Mouse (Mus musculus) kidney, adult 2 months (tissue): ENCODE measurements at regions not wholly inside any gene's neighbourhood (a gene's known extent, or its start where the extent isn't known, plus 50 kb on each side); places are given as distances from the start of the nearest gene placed in this dataset.

Source experiments
- DNase-seq: peaks from one replicate; pipeline ENCODE4 v3.0.0; 2021
- H3K27ac ChIP-seq: fragments of 200-500 bp; 2 replicates; pipeline ENCODE4 v1.5.1; 2012; ENCODE audit warnings: low read depth, low read length, control low read depth, inconsistent platforms; ENCODE audit not compliant: insufficient read depth
- H3K27me3 ChIP-seq: fragments of 200-500 bp; replicated peaks from 2 replicates; pipeline ENCODE4 v1.6.1; 2012; ENCODE audit warnings: mild to moderate bottlenecking, moderate library complexity, low read length, inconsistent platforms; ENCODE audit not compliant: control insufficient read depth, insufficient read depth
- H3K36me3 ChIP-seq: fragments of 200-500 bp; 2 replicates; pipeline ENCODE4 v1.6.1; 2012; ENCODE audit warnings: mild to moderate bottlenecking, moderate library complexity, low read length, inconsistent platforms; ENCODE audit not compliant: control insufficient read depth, insufficient read depth
- H3K4me1 ChIP-seq: fragments of 200-500 bp; 2 replicates; pipeline ENCODE4 v1.6.1; 2011; ENCODE audit warnings: low read length; ENCODE audit not compliant: control insufficient read depth, insufficient read depth
- H3K4me3 ChIP-seq: fragments of 200-500 bp; 2 replicates; pipeline ENCODE4 v1.5.1; 2011; ENCODE audit warnings: mild to moderate bottlenecking, low read depth, low read length, control low read depth; ENCODE audit not compliant: insufficient read depth
- CTCF ChIP-seq: fragments of 200-500 bp; conservative IDR thresholded peaks from 2 replicates; pipeline ENCODE4 v1.5.1; 2011; ENCODE audit warnings: low read depth, mild to moderate bottlenecking, control low read depth, low read length, moderate library complexity, mixed read lengths; ENCODE audit not compliant: insufficient read depth, insufficient read length
- POLR2A ChIP-seq: fragments of 200-500 bp; IDR thresholded peaks from one replicate; pipeline ENCODE4 v1.6.1; 2011; ENCODE audit warnings: low read depth, low read length, control low read depth
- WGBS: fragments of 180-500 bp; shearing (Covaris S2); methylation state at CpG from one replicate; pipeline ENCODE4 v1.1.7; 2018; 5-methylcytosine and 5-hydroxymethylcytosine counted together

DNA sequence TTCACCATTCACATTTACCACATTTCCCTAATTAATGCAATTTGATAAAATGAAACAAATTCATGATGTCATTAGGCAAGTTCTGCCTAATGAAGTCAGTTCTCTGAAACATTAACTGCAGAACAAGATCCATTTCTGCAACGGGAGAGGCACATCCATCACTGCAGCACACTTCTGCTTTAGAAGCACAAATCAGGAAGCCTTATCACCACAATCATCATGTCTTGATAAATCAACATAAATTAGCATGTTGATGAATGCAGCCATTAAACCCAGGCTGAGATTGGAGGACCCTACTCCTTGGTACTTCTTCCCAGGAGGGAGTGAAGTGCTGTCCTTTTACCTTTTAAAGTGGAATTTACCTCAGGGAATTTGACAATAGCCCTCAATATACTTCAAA, 1195.4 kb downstream of the Defb40 start:
- no peaks in the 10 kb centered on the region for H3K27me3 ChIP-seq
- TF ChIP-seq CTCF (no peak), POLR2A (no peak)
- H3K36me3 ChIP-seq, result no peaks in the 10 kb centered on the region
- DNase-seq, result no peak
- 44% methylated on average over 1 of the region's 1 CpGs for WGBS
- H3K4me3 ChIP-seq, result no peak overlapping the region
- H3K27ac ChIP-seq, result no peak overlapping the region
- H3K4me1 ChIP-seq, result no peaks in the 10 kb centered on the region

DNA sequence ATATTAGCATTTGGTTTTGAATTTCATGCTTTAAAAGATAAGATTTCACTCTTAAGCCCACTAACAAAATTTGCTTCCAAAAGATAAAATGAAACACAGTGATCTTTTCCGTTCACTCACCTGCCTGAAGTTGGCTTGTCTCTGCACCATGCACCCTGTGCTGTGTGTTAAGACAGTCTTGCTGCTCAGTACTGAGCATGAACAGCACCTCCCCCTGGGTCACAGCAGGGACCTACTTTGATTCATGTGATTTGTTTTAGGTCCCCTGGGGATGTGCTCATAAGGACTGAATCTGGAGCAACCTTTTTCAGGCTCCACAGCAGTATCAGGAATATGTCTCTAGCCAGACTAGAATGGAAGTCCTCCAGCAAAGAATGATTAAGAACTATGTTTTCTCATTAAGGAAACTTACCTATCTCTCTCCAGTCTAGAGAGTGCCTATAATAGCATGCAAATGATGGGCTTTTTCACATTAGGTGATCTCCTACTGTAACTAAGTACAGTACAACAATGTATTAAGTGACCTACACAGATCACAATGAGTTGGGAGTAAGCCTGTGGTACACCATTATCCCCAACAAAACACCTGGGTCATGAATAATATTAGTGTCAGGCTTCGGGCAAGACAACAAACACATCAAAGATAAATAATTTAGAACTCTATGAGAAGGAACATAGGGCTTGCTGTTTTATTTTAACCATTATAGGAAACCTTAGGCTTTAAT, 1196.3 kb downstream of the Defb40 start:
- no peak for DNase-seq
- Histone ChIP-seq H3K36me3 (no peaks in the 10 kb centered on the region), H3K27ac (no peak overlapping the region), H3K4me1 (no peaks in the 10 kb centered on the region), H3K4me3 (no peak overlapping the region), H3K27me3 (no peaks in the 10 kb centered on the region)
- TF ChIP-seq POLR2A (no peak), CTCF (no peak)
- WGBS, result 80% methylated on average over 2 of the region's 2 CpGs

DNA sequence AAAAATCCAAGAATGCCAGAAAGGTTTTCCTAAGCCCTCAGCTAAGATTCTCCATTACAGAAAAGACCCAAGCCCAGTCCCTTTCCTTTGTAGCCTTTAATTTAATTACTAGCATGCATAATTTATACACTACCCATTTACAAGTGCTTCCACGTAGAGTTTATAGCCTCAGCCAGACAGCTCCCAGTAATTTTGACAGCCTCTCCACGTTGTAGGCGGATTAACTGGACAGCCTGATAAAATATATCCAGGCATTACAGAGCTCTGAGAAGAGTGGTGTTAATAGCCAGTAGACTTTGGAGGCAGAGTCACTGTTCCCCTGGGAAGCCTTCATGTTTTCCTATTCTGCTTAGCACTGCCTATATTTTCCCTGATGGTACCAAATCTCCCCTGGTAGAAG, 1202.6 kb downstream of the Defb40 start:
- 30% methylated on average over 3 of the region's 3 CpGs for WGBS
- Histone ChIP-seq H3K36me3 (no peaks in the 10 kb centered on the region), H3K4me3 (no peak overlapping the region), H3K4me1 (no peaks in the 10 kb centered on the region), H3K27me3 (no peaks in the 10 kb centered on the region), H3K27ac (no peak overlapping the region)
- DNase-seq, result no peak
- no peak for TF ChIP-seq POLR2A
- TF ChIP-seq CTCF, result no peak

DNA sequence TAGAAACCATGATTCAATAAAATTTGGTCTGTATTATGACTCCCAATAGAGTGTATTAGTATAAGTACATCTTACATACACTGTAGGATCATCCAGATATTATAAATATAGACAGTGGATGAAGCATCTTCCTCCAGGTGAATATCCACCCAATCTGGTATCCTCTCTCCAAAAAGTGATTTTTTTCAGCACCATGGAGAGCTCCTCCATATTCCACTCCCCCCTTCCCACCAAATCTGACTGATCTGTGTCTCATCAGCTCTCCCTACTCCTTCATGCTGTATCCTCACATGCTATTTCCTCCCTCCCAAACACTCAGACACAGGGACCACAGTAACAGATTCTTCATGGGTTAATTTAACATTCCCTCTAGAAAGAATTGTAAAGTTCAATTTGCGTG, 1204.7 kb downstream of the Defb40 start:
- Histone ChIP-seq H3K36me3 (no peaks in the 10 kb centered on the region), H3K4me1 (no peaks in the 10 kb centered on the region), H3K27ac (no peak overlapping the region), H3K4me3 (no peak overlapping the region), H3K27me3 (no peaks in the 10 kb centered on the region)
- no peak for DNase-seq
- no peak for TF ChIP-seq POLR2A
- TF ChIP-seq CTCF, result no peak
- 85% methylated on average over 1 of the region's 1 CpGs for WGBS

DNA sequence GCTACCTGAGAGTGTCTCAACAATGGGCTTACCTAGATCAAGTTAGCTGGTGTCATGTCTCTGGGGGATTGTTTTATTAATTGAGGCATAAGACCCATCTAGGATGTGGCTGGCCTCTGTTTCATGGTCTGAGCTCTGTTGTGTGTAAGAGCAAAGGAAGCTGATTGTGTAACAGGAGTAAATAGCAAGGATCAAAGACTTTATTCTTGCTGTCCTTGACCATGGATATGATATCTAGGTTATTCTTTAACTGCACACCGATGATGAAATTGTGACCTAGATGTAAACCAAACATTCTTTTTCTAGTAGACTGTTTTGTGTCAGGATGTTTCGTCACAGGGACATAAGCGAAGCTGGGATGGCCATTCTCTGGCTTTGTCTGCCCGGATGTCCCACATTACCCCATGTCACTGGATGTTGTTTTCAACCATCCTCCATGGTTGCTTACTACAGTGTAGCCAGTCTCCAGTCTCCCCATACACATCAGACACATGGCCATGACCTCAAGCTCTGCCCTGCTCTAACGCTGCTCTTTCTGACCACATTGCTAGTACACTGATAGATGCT, 1210.5 kb downstream of the Defb40 start:
- no peak for TF ChIP-seq CTCF
- no peak for TF ChIP-seq POLR2A
- Histone ChIP-seq H3K27ac (no peak overlapping the region), H3K27me3 (no peaks in the 10 kb centered on the region), H3K4me1 (no peaks in the 10 kb centered on the region), H3K4me3 (no peak overlapping the region), H3K36me3 (no peaks in the 10 kb centered on the region)
- WGBS, result 82% methylated on average over 5 of the region's 5 CpGs
- no peak for DNase-seq

DNA sequence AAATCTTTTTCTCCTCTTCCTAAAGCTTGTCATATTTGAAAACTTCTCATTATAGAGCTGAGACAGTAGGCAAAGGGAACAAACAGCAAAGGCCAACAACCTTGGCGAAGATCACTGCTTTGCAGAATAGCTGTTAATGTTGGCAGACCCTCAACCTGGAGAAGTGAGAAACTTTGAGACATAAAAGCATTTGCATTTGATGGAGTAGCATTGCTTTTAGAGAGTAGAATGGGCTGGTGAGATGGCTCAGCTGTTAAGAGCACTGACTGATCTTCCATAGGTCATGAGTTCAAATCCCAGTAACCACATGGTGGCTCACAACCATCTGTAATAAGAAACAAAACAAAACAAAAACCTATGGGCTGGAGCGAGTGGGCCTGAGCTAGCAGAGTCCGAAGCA, 1253.4 kb downstream of the Defb40 start:
- Histone ChIP-seq H3K4me1 (no peaks in the 10 kb centered on the region), H3K27me3 (no peaks in the 10 kb centered on the region; the same call in 1 of the 2 replicates), H3K4me3 (no peak overlapping the region), H3K27ac (no peak overlapping the region), H3K36me3 (no peaks in the 10 kb centered on the region)
- no peak for DNase-seq
- WGBS, result 65% methylated on average over 3 of the region's 3 CpGs
- TF ChIP-seq POLR2A, result no peak

DNA sequence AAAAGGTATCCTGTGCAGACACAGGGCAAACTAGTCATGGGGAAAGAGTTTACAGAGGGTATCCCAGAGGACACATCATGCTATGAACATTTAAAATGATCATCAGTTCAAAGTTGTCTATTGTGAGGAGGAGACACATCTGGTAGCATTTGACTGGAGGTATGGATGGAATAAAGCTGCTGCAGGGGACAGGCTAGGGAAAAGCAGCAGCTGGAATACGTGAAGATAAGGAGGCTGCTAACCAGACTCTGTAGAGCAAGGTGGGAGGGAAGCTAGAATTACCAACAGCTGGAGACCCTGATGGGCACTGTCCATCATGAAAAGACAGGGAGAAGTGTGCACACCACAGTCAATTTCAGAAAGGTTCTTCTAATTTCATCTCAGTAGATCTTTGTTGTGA, 1268.9 kb downstream of the Defb40 start:
- TF ChIP-seq POLR2A, result no peak
- no peak for TF ChIP-seq CTCF
- 12% methylated on average over 1 of the region's 1 CpGs for WGBS
- Histone ChIP-seq H3K27me3 (no peaks in the 10 kb centered on the region), H3K36me3 (no peaks in the 10 kb centered on the region), H3K4me1 (no peaks in the 10 kb centered on the region), H3K27ac (no peak overlapping the region), H3K4me3 (no peak overlapping the region)
- DNase-seq, result no peak

DNA sequence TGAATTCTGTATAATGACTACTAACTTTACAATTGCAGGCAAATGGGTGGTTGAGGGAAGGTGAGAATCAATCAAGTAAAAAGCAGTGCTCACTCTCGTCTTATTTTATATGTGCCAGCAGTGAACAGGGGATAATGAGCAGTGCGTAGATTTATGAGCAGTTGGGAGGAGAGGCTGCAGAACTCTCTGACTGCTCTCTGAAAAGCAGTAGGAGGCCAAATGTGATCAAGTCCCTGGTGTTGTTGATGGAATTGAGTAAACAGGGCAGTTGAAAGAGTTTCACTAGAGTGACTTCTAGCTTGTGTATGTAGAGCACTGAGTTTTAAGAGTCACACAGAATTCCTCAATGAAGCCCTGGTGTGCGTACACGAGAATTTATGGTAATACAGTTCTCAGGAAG, 1269.6 kb downstream of the Defb40 start:
- WGBS, result 44% methylated on average over 4 of the region's 4 CpGs
- DNase-seq, result no peak
- Histone ChIP-seq H3K4me1 (no peaks in the 10 kb centered on the region), H3K36me3 (no peaks in the 10 kb centered on the region), H3K27ac (no peak overlapping the region), H3K27me3 (no peaks in the 10 kb centered on the region), H3K4me3 (no peak overlapping the region)
- TF ChIP-seq POLR2A, result no peak
- no peak for TF ChIP-seq CTCF
